Mouse (Mus musculus): ENCODE measurements around the gene Mad2l2.
"Not testable (repeated sequence)": the region's sequence is repeated elsewhere in the genome, so short reads cannot be mapped to it uniquely, and the experiment has no call there.

Mad2l2 gene

GRCm38 (mm10) chr4:148107621-148108291 lies 22.4 kb upstream of the Mad2l2 start:
- DNase-seq (ENCODE audit: low spot score): no peak

GRCm38 (mm10) chr4:148108565-148109100 lies 21.6 kb upstream of the Mad2l2 start:
- no peak for DNase-seq (ENCODE audit: low spot score)

GRCm38 (mm10) chr4:148109215-148109614 lies 21.0 kb upstream of the Mad2l2 start:
- no peak for DNase-seq (ENCODE audit: low spot score)

- no peak for DNase-seq (ENCODE audit: low spot score)
Measured at GRCm38 (mm10) chr4:148112519-148112918, 17.7 kb upstream of the Mad2l2 start.

- peak; percentile 75 for DNase-seq (ENCODE audit: low spot score)
Measured at GRCm38 (mm10) chr4:148114758-148115391, 15.3 kb upstream of the Mad2l2 start.

- DNase-seq (ENCODE audit: low spot score): no peak
Measured at GRCm38 (mm10) chr4:148115467-148115866, 14.7 kb upstream of the Mad2l2 start.

GRCm38 (mm10) chr4:148116657-148117056 lies 13.5 kb upstream of the Mad2l2 start:
- DNase-seq (ENCODE audit: low spot score): no peak

- no peak for DNase-seq (ENCODE audit: low spot score)
Measured at GRCm38 (mm10) chr4:148117392-148117791, 12.8 kb upstream of the Mad2l2 start.

- DNase-seq (ENCODE audit: low spot score): not testable (repeated sequence)
Measured at GRCm38 (mm10) chr4:148119578-148119977, 10.6 kb upstream of the Mad2l2 start.

GRCm38 (mm10) chr4:148120555-148120954 lies 9.6 kb upstream of the Mad2l2 start:
- no peak for DNase-seq (ENCODE audit: low spot score)

GRCm38 (mm10) chr4:148121362-148121761 lies 8.8 kb upstream of the Mad2l2 start:
- no peak for DNase-seq (ENCODE audit: low spot score)

GRCm38 (mm10) chr4:148121982-148122693 lies 8.0 kb upstream of the Mad2l2 start:
- DNase-seq (ENCODE audit: low spot score): no peak

- DNase-seq (ENCODE audit: low spot score): no peak
Measured at GRCm38 (mm10) chr4:148122694-148123066, 7.5 kb upstream of the Mad2l2 start.

- DNase-seq (ENCODE audit: low spot score): no peak
Measured at GRCm38 (mm10) chr4:148128241-148128640, 1.9 kb upstream of the Mad2l2 start.

- no peak for DNase-seq (ENCODE audit: low spot score)
Measured at GRCm38 (mm10) chr4:148128672-148129071, 1.5 kb upstream of the Mad2l2 start.

GRCm38 (mm10) chr4:148130561-148131413 lies 603 bp downstream of the Mad2l2 start, which contains the start of gene Draxin:
TSS of gene Draxin (minus strand) at chr4:148130698.
- DNase-seq (ENCODE audit: low spot score): peak; percentile 65

- no peak for DNase-seq (ENCODE audit: low spot score)
Measured at GRCm38 (mm10) chr4:148131497-148132081, 1.4 kb downstream of the Mad2l2 start.

GRCm38 (mm10) chr4:148134988-148135387 lies 4.8 kb downstream of the Mad2l2 start:
- DNase-seq (ENCODE audit: low spot score): no peak

GRCm38 (mm10) chr4:148137503-148137902 lies 7.3 kb downstream of the Mad2l2 start:
- no peak for DNase-seq (ENCODE audit: low spot score)

GRCm38 (mm10) chr4:148139767-148140097 lies 9.5 kb downstream of the Mad2l2 start:
- DNase-seq (ENCODE audit: low spot score): no peak
